13 mouse cellular contexts compared by ENCODE assay signal in the genomic region with DNA sequence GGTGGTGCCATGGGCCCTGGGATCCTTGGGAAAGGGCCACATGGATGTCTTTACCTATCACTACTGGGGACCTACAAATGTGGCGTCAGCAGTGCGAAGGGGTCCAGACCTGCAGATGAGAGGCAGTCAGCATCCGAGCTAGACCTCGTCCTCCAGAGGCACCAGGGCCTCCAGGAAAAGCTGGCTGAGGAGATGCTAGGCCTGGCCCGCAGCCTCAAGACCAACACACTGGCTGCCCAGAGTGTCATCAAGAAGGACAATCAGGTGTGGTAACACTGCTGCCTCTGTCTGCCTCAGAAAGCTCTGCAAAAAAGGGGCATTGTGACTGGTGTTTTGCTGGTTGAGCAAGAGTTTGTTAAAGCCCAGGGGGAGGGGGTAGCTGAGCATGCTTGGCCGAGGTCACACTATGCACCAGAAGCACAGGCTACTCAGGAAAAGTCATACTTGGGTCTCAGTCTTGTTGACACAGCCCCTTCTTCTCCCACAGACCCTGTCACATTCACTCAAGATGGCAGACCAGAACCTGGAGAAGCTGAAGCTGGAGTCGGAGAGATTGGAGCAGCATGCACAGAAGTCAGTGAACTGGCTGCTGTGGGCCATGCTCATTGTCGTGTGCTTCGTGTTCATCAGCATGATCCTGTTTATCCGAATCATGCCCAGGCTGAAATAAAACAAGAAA. TPM values are rescaled to one million over a fixed set of nuclear protein-coding genes. Genes with fewer than 3 reads are reported as not detected.
A peak's percentile ranks its signal among the peaks of the same experiment; 100 is the strongest.
DNase-seq lines count a peak whose midpoint lies in the region; ATAC-seq and TF ChIP-seq lines count a peak whose summit lies in the region.
"Had no signal": no experiment of that assay in that cellular context is flagged by ENCODE, and none has a peak within 500 bp of the region (broad histone marks: within the 10 kb centered on the region; RNA-seq: fewer than 3 reads in every experiment).

No protein-coding gene starts in this region.

- no peak for DNase-seq in gastrocnemius, adult 2 months
- DNase-seq in gastrocnemius, adult 8-10 months (ENCODE audit: low spot score in 2 of 2), result no peak
- DNase-seq in kidney, adult 11 months, result peak; percentile 12
- DNase-seq in ES-E14 (ENCODE audit: low read depth, low spot score), result no peak
- no peak for DNase-seq in limb, embryonic 10.5 days (ENCODE audit: low spot score)
- no peak for DNase-seq in kidney, adult 2 months
- DNase-seq: cerebellum, postnatal 25 days; kidney, postnatal 14 days had no signal

- no peak overlapping the region for H3K4me3 ChIP-seq in gastrocnemius, adult 2 months
- no peak overlapping the region for H3K4me3 ChIP-seq in kidney, embryonic 14.5 days (ENCODE audit: low read length)
- no peak overlapping the region for H3K4me3 ChIP-seq in ES-E14 (ENCODE audit: insufficient read depth in 1 of 2, low read depth in 1 of 2, low read length in 2 of 2, poor library complexity in 1 of 2, severe bottlenecking in 1 of 2)
- 0 out of 2 replicates have a peak overlapping the region, but pooled peaks have one; percentile 2 for H3K4me3 ChIP-seq in limb, embryonic 10.5 days
- no peak overlapping the region for H3K4me3 ChIP-seq in kidney, adult 2 months (ENCODE audit: insufficient read depth, low read depth, low read length)
- H3K4me3 ChIP-seq: intestine, embryonic 15.5 days; lung, embryonic 15.5 days had no signal

- no peaks in the 10 kb centered on the region for H3K9me3 ChIP-seq in kidney, embryonic 14.5 days (ENCODE audit: control insufficient read depth, low read length)
- no peaks in the 10 kb centered on the region for H3K9me3 ChIP-seq in ES-E14 (ENCODE audit: control insufficient read depth, insufficient read depth, low read depth, low read length)
- H3K9me3 ChIP-seq in limb, embryonic 10.5 days (replicated peaks), result no peaks in the 10 kb centered on the region
- H3K9me3 ChIP-seq: intestine, embryonic 15.5 days; lung, embryonic 15.5 days had no signal

- no peak overlapping the region for H3K4me2 ChIP-seq in kidney, embryonic 14.5 days (replicated peaks; ENCODE audit: low read depth, low read length)
- H3K4me2 ChIP-seq: intestine, embryonic 15.5 days had no signal

- WGBS in kidney, embryonic 14.5 days, result 95% methylated on average over 10 of the region's 10 CpGs
- 92% methylated on average over 10 of the region's 10 CpGs for WGBS in limb, embryonic 10.5 days
- 95% methylated on average over 10 of the region's 10 CpGs for WGBS in kidney, adult 2 months

- no peak overlapping the region for H3K9ac ChIP-seq in kidney, embryonic 14.5 days (ENCODE audit: low read depth, low read length)
- H3K9ac ChIP-seq in ES-E14 (ENCODE audit: insufficient read depth, low read depth, low read length, poor library complexity, severe bottlenecking), result peak overlapping the region; percentile 60; the same call in 1 of the 2 replicates
- H3K9ac ChIP-seq: intestine, embryonic 15.5 days; lung, embryonic 15.5 days had no signal

- TF ChIP-seq POLR2A in kidney, adult 2 months (IDR thresholded peaks at IDR 0.05; ENCODE audit: low read depth, low read length), result no peak

- no peaks in the 10 kb centered on the region for H3K27me3 ChIP-seq in kidney, embryonic 14.5 days (ENCODE audit: control insufficient read depth, insufficient read depth, low read length)
- H3K27me3 ChIP-seq in limb, embryonic 10.5 days (ENCODE audit: low read depth, poor library complexity, severe bottlenecking), result no peaks in the 10 kb centered on the region
- no peaks in the 10 kb centered on the region for H3K27me3 ChIP-seq in kidney, adult 2 months (replicated peaks; ENCODE audit: control insufficient read depth, insufficient read depth, low read length)
- H3K27me3 ChIP-seq: intestine, embryonic 15.5 days; lung, embryonic 15.5 days had no signal

- H3K36me3 ChIP-seq in kidney, embryonic 14.5 days (ENCODE audit: control insufficient read depth, insufficient read depth, low read length), result peaks cover 30% of the 10 kb centered on the region
- H3K36me3 ChIP-seq in ES-E14 (ENCODE audit: control insufficient read depth, insufficient read depth, low read length, poor library complexity, severe bottlenecking), result peaks cover 19% of the 10 kb centered on the region
- peaks cover 38% of the 10 kb centered on the region for H3K36me3 ChIP-seq in limb, embryonic 10.5 days
- H3K36me3 ChIP-seq in kidney, adult 2 months (ENCODE audit: control insufficient read depth, insufficient read depth, low read length), result no peaks in the 10 kb centered on the region; the same call in 1 of the 2 replicates

- in situ Hi-C loops in ES-E14 (cut with MboI; ENCODE audit: low sequenced_read_pairs in 2 of 2, unreplicated experiment in 2 of 2), result no loop called here

- intact Hi-C loops in gastrocnemius, adult 2 months (cut with DNase I), result no loop called here

- peak overlapping the region; percentile 99 for H3K27ac ChIP-seq in gastrocnemius, adult 2 months
- no peak overlapping the region for H3K27ac ChIP-seq in kidney, embryonic 14.5 days (ENCODE audit: low read depth, low read length)
- no peak overlapping the region for H3K27ac ChIP-seq in ES-E14 (ENCODE audit: insufficient read depth, low read depth, low read length, poor library complexity, severe bottlenecking)
- no peak overlapping the region for H3K27ac ChIP-seq in limb, embryonic 10.5 days
- no peak overlapping the region for H3K27ac ChIP-seq in kidney, adult 2 months (ENCODE audit: insufficient read depth, low read depth, low read length)
- H3K27ac ChIP-seq: intestine, embryonic 15.5 days; lung, embryonic 15.5 days had no signal

- H3K4me1 ChIP-seq in kidney, embryonic 14.5 days (ENCODE audit: control insufficient read depth, insufficient read depth, low read length), result peaks cover 14% of the 10 kb centered on the region
- H3K4me1 ChIP-seq in ES-E14 (ENCODE audit: control insufficient read depth in 2 of 2, insufficient read depth in 2 of 2, low read length in 2 of 2, poor library complexity in 1 of 2), result peaks cover 3 to 13% of the 10 kb centered on the region in 2 experiments; a peak in 2 of 4 replicates
- H3K4me1 ChIP-seq in limb, embryonic 10.5 days, result peaks cover 30% of the 10 kb centered on the region
- H3K4me1 ChIP-seq in kidney, adult 2 months (ENCODE audit: control insufficient read depth, insufficient read depth, low read length), result no peaks in the 10 kb centered on the region; the same call in 1 of the 2 replicates

- TF ChIP-seq CTCF in gastrocnemius, adult 2 months (IDR thresholded peaks at IDR 0.05), result no peak
- no peak for TF ChIP-seq CTCF in kidney, adult 2 months (conservative IDR thresholded peaks at IDR 0.05; ENCODE audit: insufficient read depth, insufficient read length, low read depth, low read length)

- no peak for ATAC-seq in kidney, embryonic 14.5 days (ENCODE audit: low FRiP score, low TSS enrichment)
- ATAC-seq: forebrain, embryonic 14.5 days; intestine, embryonic 15.5 days had no signal

TF ChIP-seq in ES-E14, 5 proteins besides CTCF, POLR2A, EP300 and RAD21:
- no peak for TF ChIP-seq CHD2 (IDR thresholded peaks at IDR 0.05; ENCODE audit: low read depth, low read length)
- TF ChIP-seq HCFC1 (IDR thresholded peaks at IDR 0.05; ENCODE audit: borderline replicate concordance, insufficient read depth, low read length), result no peak
- TF ChIP-seq ZC3H11A (IDR thresholded peaks at IDR 0.05; ENCODE audit: borderline replicate concordance, low read depth, low read length), result no peak
- TF ChIP-seq MAFK (IDR thresholded peaks at IDR 0.05; ENCODE audit: insufficient read depth, low read depth, low read length), result no peak
- TF ChIP-seq ZNF384 (IDR thresholded peaks at IDR 0.05; ENCODE audit: low read depth, low read length), result no peak

RNA-seq across cellular contexts. Expression of a gene that starts 1.9 kb away (rescaled TPM):
- total RNA-seq in gastrocnemius, adult 2 months (2021), result 1 to 10 TPM; 6.0 to 8.4 TPM
- total RNA-seq in gastrocnemius, adult 8-10 months (2022), result 1 to 10 TPM; 5.0 to 6.0 (median 5.8) TPM
- polyA plus RNA-seq in kidney, embryonic 14.5 days (2014; fragmentation: Nextera tagmentation; extraction: Ambion mirVana), result 4.6 and 5.2 TPM in 2 replicates
- 7.4 and 9.4 TPM in 2 replicates for total RNA-seq in ES-E14 (2012; rRNA removed)
- 4.3 and 5.4 TPM in 2 replicates for polyA plus RNA-seq in limb, embryonic 10.5 days (2016; fragmentation: Nextera tagmentation; extraction: Ambion mirVana)
- polyA plus RNA-seq in kidney, adult 2 months (2012; rRNA removed), result 12.5 and 14.2 TPM in 2 replicates

RNA-seq across cellular contexts. Expression of a gene that starts 2.5 kb away (rescaled TPM):
- total RNA-seq in gastrocnemius, adult 2 months (2021), result 100 to 1,000 TPM in 1 of 2 experiments, 10 to 100 TPM in 1; 79.7 to 104 TPM
- total RNA-seq in gastrocnemius, adult 8-10 months (2022), result 100 to 1,000 TPM in 2 of 4 experiments, 10 to 100 TPM in 2; 90.5 to 106 (median 100) TPM
- polyA plus RNA-seq in kidney, embryonic 14.5 days (2014; fragmentation: Nextera tagmentation; extraction: Ambion mirVana), result 112 and 115 TPM in 2 replicates
- total RNA-seq in ES-E14 (2012; rRNA removed), result 112 and 144 TPM in 2 replicates
- 92.4 and 95.0 TPM in 2 replicates for polyA plus RNA-seq in limb, embryonic 10.5 days (2016; fragmentation: Nextera tagmentation; extraction: Ambion mirVana)
- polyA plus RNA-seq in kidney, adult 2 months (2012; rRNA removed), result 111 and 127 TPM in 2 replicates

RNA-seq across cellular contexts. Expression of a gene that starts 12.6 kb away (rescaled TPM):
- total RNA-seq in gastrocnemius, adult 2 months (2021), result 10 to 100 TPM; 19.6 to 21.9 TPM
- total RNA-seq in gastrocnemius, adult 8-10 months (2022), result 10 to 100 TPM; 19.9 to 23.3 (median 20.9) TPM
- 134 and 149 TPM in 2 replicates for polyA plus RNA-seq in kidney, embryonic 14.5 days (2014; fragmentation: Nextera tagmentation; extraction: Ambion mirVana)
- 52.8 and 63.1 TPM in 2 replicates for total RNA-seq in ES-E14 (2012; rRNA removed)
- 77.4 and 87.2 TPM in 2 replicates for polyA plus RNA-seq in limb, embryonic 10.5 days (2016; fragmentation: Nextera tagmentation; extraction: Ambion mirVana)
- 177 and 264 TPM in 2 replicates for polyA plus RNA-seq in kidney, adult 2 months (2012; rRNA removed)

RNA-seq across cellular contexts. Expression of a gene that starts 26.4 kb away (rescaled TPM):
- total RNA-seq in gastrocnemius, adult 2 months (2021), result 1 to 10 TPM; 6.4 to 9.3 TPM
- 1 to 10 TPM; 3.5 to 6.3 (median 4.5) TPM for total RNA-seq in gastrocnemius, adult 8-10 months (2022)
- polyA plus RNA-seq in kidney, embryonic 14.5 days (2014; fragmentation: Nextera tagmentation; extraction: Ambion mirVana), result 10.4 and 12.3 TPM in 2 replicates
- 2.0 and 2.4 TPM in 2 replicates for total RNA-seq in ES-E14 (2012; rRNA removed)
- polyA plus RNA-seq in limb, embryonic 10.5 days (2016; fragmentation: Nextera tagmentation; extraction: Ambion mirVana), result 6.6 and 6.9 TPM in 2 replicates
- 38.5 and 43.4 TPM in 2 replicates for polyA plus RNA-seq in kidney, adult 2 months (2012; rRNA removed)
- total RNA-seq: megakaryocyte-erythroid progenitor cell, adult 5-6 weeks had no signal

RNA-seq across cellular contexts. Expression of a gene that starts 27.5 kb away (rescaled TPM):
- total RNA-seq in gastrocnemius, adult 2 months (2021), result 10 to 100 TPM; 60.8 to 69.6 TPM
- total RNA-seq in gastrocnemius, adult 8-10 months (2022), result 10 to 100 TPM; 68.5 to 73.4 (median 70.8) TPM
- polyA plus RNA-seq in kidney, embryonic 14.5 days (2014; fragmentation: Nextera tagmentation; extraction: Ambion mirVana), result 107 and 125 TPM in 2 replicates
- total RNA-seq in ES-E14 (2012; rRNA removed), result 40.7 and 47.4 TPM in 2 replicates
- polyA plus RNA-seq in limb, embryonic 10.5 days (2016; fragmentation: Nextera tagmentation; extraction: Ambion mirVana), result 123 and 131 TPM in 2 replicates
- polyA plus RNA-seq in kidney, adult 2 months (2012; rRNA removed), result 153 and 162 TPM in 2 replicates
